Mouse (Mus musculus): ENCODE data around the gene Pcdh7. TPM values are rescaled to one million over a fixed set of nuclear protein-coding genes. Genes with fewer than 3 reads are reported as not detected.

The Pcdh7 gene
- polyA plus RNA-seq, 1 experiment from 2014 or later: 3.8 TPM

GRCm38 (mm10) chr5:57717238-57717905 lies 395 bp upstream of the Pcdh7 start:
- ATAC-seq: peak; percentile 37
- Histone ChIP-seq H3K4me1 (ENCODE audit: control insufficient read depth, insufficient read depth, low read length) (peaks cover 30% of the 10 kb centered on the region), H3K27ac (ENCODE audit: low read length) (peak overlapping the region; percentile 90), H3K9ac (ENCODE audit: low read depth, low read length) (peak overlapping the region; percentile 74), H3K36me3 (ENCODE audit: control insufficient read depth, insufficient read depth, low read length) (no peaks in the 10 kb centered on the region), H3K9me3 (ENCODE audit: control insufficient read depth, low read length) (no peaks in the 10 kb centered on the region), H3K4me2 (ENCODE audit: low read depth, low read length) (peak overlapping the region; percentile 96), H3K4me3 (ENCODE audit: low read length) (peak overlapping the region; percentile 70), H3K27me3 (replicated peaks; ENCODE audit: control insufficient read depth, insufficient read depth, low read length) (peaks cover 17% of the 10 kb centered on the region; the same call in 1 of the 2 replicates)
- 1% methylated on average over 53 of the region's 53 CpGs for WGBS

- Histone ChIP-seq H3K9ac (ENCODE audit: low read depth, low read length) (peak overlapping the region; percentile 66), H3K36me3 (ENCODE audit: control insufficient read depth, insufficient read depth, low read length) (no peaks in the 10 kb centered on the region), H3K9me3 (ENCODE audit: control insufficient read depth, low read length) (no peaks in the 10 kb centered on the region), H3K4me2 (ENCODE audit: low read depth, low read length) (peak overlapping the region; percentile 96), H3K4me1 (ENCODE audit: control insufficient read depth, insufficient read depth, low read length) (peaks cover 30% of the 10 kb centered on the region), H3K4me3 (ENCODE audit: low read length) (peak overlapping the region; percentile 70), H3K27me3 (replicated peaks; ENCODE audit: control insufficient read depth, insufficient read depth, low read length) (peaks cover 17% of the 10 kb centered on the region; the same call in 1 of the 2 replicates), H3K27ac (ENCODE audit: low read length) (peak overlapping the region; percentile 70)
- no peak for ATAC-seq
- under 1% methylated on average over 49 of the region's 54 CpGs for WGBS
Observed at GRCm38 (mm10) chr5:57718876-57719593, 1.3 kb downstream of the Pcdh7 start.

GRCm38 (mm10) chr5:57719594-57720185 lies 1.9 kb downstream of the Pcdh7 start:
- Histone ChIP-seq H3K4me3 (ENCODE audit: low read length) (peak overlapping the region; percentile 70), H3K4me1 (ENCODE audit: control insufficient read depth, insufficient read depth, low read length) (peaks cover 30% of the 10 kb centered on the region), H3K27me3 (replicated peaks; ENCODE audit: control insufficient read depth, insufficient read depth, low read length) (peaks cover 17% of the 10 kb centered on the region; the same call in 1 of the 2 replicates), H3K9ac (ENCODE audit: low read depth, low read length) (peak overlapping the region; percentile 66), H3K4me2 (ENCODE audit: low read depth, low read length) (peak overlapping the region; percentile 96), H3K36me3 (ENCODE audit: control insufficient read depth, insufficient read depth, low read length) (no peaks in the 10 kb centered on the region), H3K27ac (ENCODE audit: low read length) (no peak overlapping the region), H3K9me3 (ENCODE audit: control insufficient read depth, low read length) (no peaks in the 10 kb centered on the region)
- no peak for ATAC-seq
- WGBS: under 1% methylated on average over 59 of the region's 59 CpGs

GRCm38 (mm10) chr5:57720206-57720880 lies 2.6 kb downstream of the Pcdh7 start:
- H3K4me3 ChIP-seq (ENCODE audit: low read length): peak overlapping the region; percentile 70
- H3K36me3 ChIP-seq (ENCODE audit: control insufficient read depth, insufficient read depth, low read length): no peaks in the 10 kb centered on the region
- peak overlapping the region; percentile 66 for H3K9ac ChIP-seq (ENCODE audit: low read depth, low read length)
- H3K27ac ChIP-seq (ENCODE audit: low read length): no peak overlapping the region
- no peak for ATAC-seq
- H3K4me1 ChIP-seq (ENCODE audit: control insufficient read depth, insufficient read depth, low read length): peaks cover 27% of the 10 kb centered on the region
- H3K4me2 ChIP-seq (ENCODE audit: low read depth, low read length): peak overlapping the region; percentile 96
- peaks cover 17% of the 10 kb centered on the region; the same call in 1 of the 2 replicates for H3K27me3 ChIP-seq (replicated peaks; ENCODE audit: control insufficient read depth, insufficient read depth, low read length)
- 8% methylated on average over 34 of the region's 34 CpGs for WGBS
- H3K9me3 ChIP-seq (ENCODE audit: control insufficient read depth, low read length): no peaks in the 10 kb centered on the region

GRCm38 (mm10) chr5:57721148-57721712 lies 3.5 kb downstream of the Pcdh7 start:
- Histone ChIP-seq H3K9ac (ENCODE audit: low read depth, low read length) (no peak overlapping the region), H3K9me3 (ENCODE audit: control insufficient read depth, low read length) (no peaks in the 10 kb centered on the region), H3K4me3 (ENCODE audit: low read length) (peak overlapping the region; percentile 70), H3K4me1 (ENCODE audit: control insufficient read depth, insufficient read depth, low read length) (peaks cover 26% of the 10 kb centered on the region), H3K27me3 (replicated peaks; ENCODE audit: control insufficient read depth, insufficient read depth, low read length) (peaks cover 17% of the 10 kb centered on the region; the same call in 1 of the 2 replicates), H3K36me3 (ENCODE audit: control insufficient read depth, insufficient read depth, low read length) (no peaks in the 10 kb centered on the region), H3K27ac (ENCODE audit: low read length) (no peak overlapping the region), H3K4me2 (ENCODE audit: low read depth, low read length) (peak overlapping the region; percentile 96)
- WGBS: 42% methylated on average over 8 of the region's 8 CpGs
- ATAC-seq: no peak

- H3K36me3 ChIP-seq (ENCODE audit: control insufficient read depth, insufficient read depth, low read length): no peaks in the 10 kb centered on the region
- no peaks in the 10 kb centered on the region for H3K9me3 ChIP-seq (ENCODE audit: control insufficient read depth, low read length)
- 29% methylated on average over 6 of the region's 6 CpGs for whole genome bisulfite sequencing
- ATAC-seq: no peak
- H3K4me2 ChIP-seq (ENCODE audit: low read depth, low read length): peak overlapping the region; percentile 96
- H3K27ac ChIP-seq (ENCODE audit: low read length): no peak overlapping the region
- peaks cover 26% of the 10 kb centered on the region for H3K4me1 ChIP-seq (ENCODE audit: control insufficient read depth, insufficient read depth, low read length)
- peak overlapping the region; percentile 70 for H3K4me3 ChIP-seq (ENCODE audit: low read length)
- H3K27me3 ChIP-seq (replicated peaks; ENCODE audit: control insufficient read depth, insufficient read depth, low read length): peaks cover 17% of the 10 kb centered on the region; the same call in 1 of the 2 replicates
- no peak overlapping the region for H3K9ac ChIP-seq (ENCODE audit: low read depth, low read length)
Observed at GRCm38 (mm10) chr5:57721927-57722326, 4.2 kb downstream of the Pcdh7 start.

- Histone ChIP-seq H3K27ac (ENCODE audit: low read length) (no peak overlapping the region), H3K4me1 (ENCODE audit: control insufficient read depth, insufficient read depth, low read length) (no peaks in the 10 kb centered on the region)
- 32% methylated on average over 1 of the region's 1 CpGs for WGBS
Observed at GRCm38 (mm10) chr5:57733451-57733850, 15.7 kb downstream of the Pcdh7 start.

GRCm38 (mm10) chr5:57735723-57736122 lies 18.0 kb downstream of the Pcdh7 start:
- ATAC-seq: no peak
- Histone ChIP-seq H3K27ac (ENCODE audit: low read length) (no peak overlapping the region), H3K4me2 (ENCODE audit: low read depth, low read length) (no peak overlapping the region), H3K4me3 (ENCODE audit: low read length) (no peak overlapping the region), H3K9ac (ENCODE audit: low read depth, low read length) (no peak overlapping the region), H3K27me3 (replicated peaks; ENCODE audit: control insufficient read depth, insufficient read depth, low read length) (no peaks in the 10 kb centered on the region), H3K36me3 (ENCODE audit: control insufficient read depth, insufficient read depth, low read length) (no peaks in the 10 kb centered on the region), H3K9me3 (ENCODE audit: control insufficient read depth, low read length) (no peaks in the 10 kb centered on the region), H3K4me1 (ENCODE audit: control insufficient read depth, insufficient read depth, low read length) (no peaks in the 10 kb centered on the region)
- WGBS: 85% methylated on average over 6 of the region's 6 CpGs

More at GRCm38 (mm10) chr5:57733451-57733850, 15.7 kb downstream of the Pcdh7 start:
- Histone ChIP-seq H3K4me2 (ENCODE audit: low read depth, low read length) (no peak overlapping the region), H3K4me3 (ENCODE audit: low read length) (no peak overlapping the region), H3K9me3 (ENCODE audit: control insufficient read depth, low read length) (no peaks in the 10 kb centered on the region), H3K27me3 (replicated peaks; ENCODE audit: control insufficient read depth, insufficient read depth, low read length) (no peaks in the 10 kb centered on the region), H3K36me3 (ENCODE audit: control insufficient read depth, insufficient read depth, low read length) (no peaks in the 10 kb centered on the region), H3K9ac (ENCODE audit: low read depth, low read length) (no peak overlapping the region)
- no peak for ATAC-seq
